Mouse (Mus musculus): ENCODE data around the gene Spout1. TPM values are rescaled to one million over a fixed set of nuclear protein-coding genes. Genes with fewer than 3 reads are reported as not detected.

The Spout1 gene
- polyA plus RNA-seq, 1 experiment from 2014 or later = 21.7 TPM

DNA sequence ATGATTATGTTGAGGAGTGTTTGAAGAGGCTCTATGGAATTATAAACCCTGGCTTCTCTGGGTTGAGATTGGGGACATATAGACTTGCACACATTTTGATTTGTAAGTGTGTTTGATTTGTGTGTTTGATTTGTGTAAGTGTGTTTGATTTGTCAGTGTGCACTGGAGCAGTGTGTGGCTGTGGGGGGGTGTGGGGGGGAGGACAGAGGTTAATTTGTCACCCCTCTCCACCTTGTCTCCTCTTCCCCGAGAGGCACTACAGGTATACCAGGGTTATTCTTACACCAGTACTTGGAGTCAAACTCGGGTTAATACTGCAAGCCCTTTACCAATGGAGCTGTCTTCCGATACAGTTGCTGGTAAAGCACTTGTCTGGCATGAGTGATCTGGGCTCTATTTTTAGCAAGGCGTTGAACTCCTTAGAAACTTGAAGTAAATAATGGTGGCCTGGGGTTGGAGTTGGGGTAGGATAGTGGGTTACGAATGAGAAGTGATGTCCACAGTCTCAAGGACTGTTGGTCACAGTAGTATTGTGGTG is 22.2 kb upstream of the Spout1 start:
- H3K27ac ChIP-seq (ENCODE audit: low read length) = peak overlapping the region; percentile 51; the same call in 1 of the 2 replicates
- DNase-seq (ENCODE audit: low spot score) = no peak
- no peak for TF ChIP-seq EP300 (IDR thresholded peaks at IDR 0.05)
- no peak for TF ChIP-seq CTCF (IDR thresholded peaks at IDR 0.05)

GRCm38 (mm10) chr2:30199984-30200383 is 21.7 kb upstream of the Spout1 start:
- Histone ChIP-seq H3K4me2 (replicated peaks; ENCODE audit: low read depth, low read length) (no peak overlapping the region), H3K27me3 (replicated peaks; ENCODE audit: insufficient read depth, low read length) (no peaks in the 10 kb centered on the region), H3K36me3 (ENCODE audit: insufficient read depth, low read length) (no peaks in the 10 kb centered on the region), H3K9ac (replicated peaks; ENCODE audit: low read depth) (no peak overlapping the region), H3K9me3 (ENCODE audit: low read length) (no peaks in the 10 kb centered on the region), H3K4me3 (ENCODE audit: low read depth, low read length) (no peak overlapping the region), H3K27ac (ENCODE audit: low read length) (peak overlapping the region; percentile 66), H3K4me1 (ENCODE audit: insufficient read depth, low read depth, low read length) (no peaks in the 10 kb centered on the region)
- ATAC-seq (peak; percentile 66), DNase-seq (ENCODE audit: low spot score) (peak; percentile 72)
- TF ChIP-seq CTCF (IDR thresholded peaks at IDR 0.05) (no peak), EP300 (IDR thresholded peaks at IDR 0.05) (peak; percentile 64)
- 29% methylated on average over 1 of the region's 1 CpGs for WGBS

More for the DNA sequence above, 22.2 kb upstream of the Spout1 start:
- Histone ChIP-seq H3K36me3 (ENCODE audit: insufficient read depth, low read length) (no peaks in the 10 kb centered on the region), H3K4me2 (replicated peaks; ENCODE audit: low read depth, low read length) (no peak overlapping the region), H3K9me3 (ENCODE audit: low read length) (no peaks in the 10 kb centered on the region), H3K4me1 (ENCODE audit: insufficient read depth, low read depth, low read length) (no peaks in the 10 kb centered on the region), H3K27me3 (replicated peaks; ENCODE audit: insufficient read depth, low read length) (no peaks in the 10 kb centered on the region), H3K9ac (replicated peaks; ENCODE audit: low read depth) (no peak overlapping the region), H3K4me3 (ENCODE audit: low read depth, low read length) (no peak overlapping the region)
- 39% methylated on average over 5 of the region's 5 CpGs for WGBS
- ATAC-seq = peak; percentile 6; the same call in 1 of the 2 replicates

GRCm38 (mm10) chr2:30198021-30198420 is 19.8 kb upstream of the Spout1 start:
- Histone ChIP-seq H3K27ac (ENCODE audit: low read length) (no peak overlapping the region), H3K9ac (replicated peaks; ENCODE audit: low read depth) (no peak overlapping the region)
- no peak for ATAC-seq

GRCm38 (mm10) chr2:30194656-30195055 is 16.4 kb upstream of the Spout1 start:
- no peaks in the 10 kb centered on the region for H3K9me3 ChIP-seq (ENCODE audit: low read length)
- no peaks in the 10 kb centered on the region for H3K4me1 ChIP-seq (ENCODE audit: insufficient read depth, low read depth, low read length)
- no peak for TF ChIP-seq CTCF (IDR thresholded peaks at IDR 0.05)
- no peak for TF ChIP-seq EP300 (IDR thresholded peaks at IDR 0.05)
- 77% methylated on average over 3 of the region's 3 CpGs for WGBS
- no peak overlapping the region for H3K27ac ChIP-seq (ENCODE audit: low read length)
- no peak overlapping the region for H3K4me3 ChIP-seq (ENCODE audit: low read depth, low read length)
- no peaks in the 10 kb centered on the region for H3K27me3 ChIP-seq (replicated peaks; ENCODE audit: insufficient read depth, low read length)
- no peak for ATAC-seq
- H3K4me2 ChIP-seq (replicated peaks; ENCODE audit: low read depth, low read length) = no peak overlapping the region
- H3K9ac ChIP-seq (replicated peaks; ENCODE audit: low read depth) = no peak overlapping the region
- DNase-seq (ENCODE audit: low spot score) = no peak
- no peaks in the 10 kb centered on the region for H3K36me3 ChIP-seq (ENCODE audit: insufficient read depth, low read length)

More at GRCm38 (mm10) chr2:30198021-30198420, 19.8 kb upstream of the Spout1 start:
- H3K9me3 ChIP-seq (ENCODE audit: low read length) = no peaks in the 10 kb centered on the region
- H3K4me2 ChIP-seq (replicated peaks; ENCODE audit: low read depth, low read length) = no peak overlapping the region
- no peaks in the 10 kb centered on the region for H3K4me1 ChIP-seq (ENCODE audit: insufficient read depth, low read depth, low read length)
- H3K27me3 ChIP-seq (replicated peaks; ENCODE audit: insufficient read depth, low read length) = no peaks in the 10 kb centered on the region
- TF ChIP-seq EP300 (IDR thresholded peaks at IDR 0.05) (no peak), CTCF (IDR thresholded peaks at IDR 0.05) (no peak)
- H3K36me3 ChIP-seq (ENCODE audit: insufficient read depth, low read length) = no peaks in the 10 kb centered on the region
- no peak for DNase-seq (ENCODE audit: low spot score)
- 62% methylated on average over 4 of the region's 4 CpGs for WGBS
- H3K4me3 ChIP-seq (ENCODE audit: low read depth, low read length) = no peak overlapping the region

GRCm38 (mm10) chr2:30191790-30192580 is 13.7 kb upstream of the Spout1 start:
- H3K9ac ChIP-seq (replicated peaks; ENCODE audit: low read depth) = no peak overlapping the region
- H3K4me2 ChIP-seq (replicated peaks; ENCODE audit: low read depth, low read length) = no peak overlapping the region
- H3K4me3 ChIP-seq (ENCODE audit: low read depth, low read length) = no peak overlapping the region
- no peaks in the 10 kb centered on the region for H3K9me3 ChIP-seq (ENCODE audit: low read length)
- 0 out of 2 replicates have a peak, but pooled peaks cover 4% of the 10 kb centered on the region for H3K36me3 ChIP-seq (ENCODE audit: insufficient read depth, low read length)
- no peak overlapping the region for H3K27ac ChIP-seq (ENCODE audit: low read length)
- H3K27me3 ChIP-seq (replicated peaks; ENCODE audit: insufficient read depth, low read length) = no peaks in the 10 kb centered on the region
- H3K4me1 ChIP-seq (ENCODE audit: insufficient read depth, low read depth, low read length) = no peaks in the 10 kb centered on the region
- WGBS = 82% methylated on average over 12 of the region's 12 CpGs
- ATAC-seq (no peak), DNase-seq (ENCODE audit: low spot score) (no peak)
- TF ChIP-seq CTCF (IDR thresholded peaks at IDR 0.05) = no peak
- TF ChIP-seq EP300 (IDR thresholded peaks at IDR 0.05) = no peak

DNA sequence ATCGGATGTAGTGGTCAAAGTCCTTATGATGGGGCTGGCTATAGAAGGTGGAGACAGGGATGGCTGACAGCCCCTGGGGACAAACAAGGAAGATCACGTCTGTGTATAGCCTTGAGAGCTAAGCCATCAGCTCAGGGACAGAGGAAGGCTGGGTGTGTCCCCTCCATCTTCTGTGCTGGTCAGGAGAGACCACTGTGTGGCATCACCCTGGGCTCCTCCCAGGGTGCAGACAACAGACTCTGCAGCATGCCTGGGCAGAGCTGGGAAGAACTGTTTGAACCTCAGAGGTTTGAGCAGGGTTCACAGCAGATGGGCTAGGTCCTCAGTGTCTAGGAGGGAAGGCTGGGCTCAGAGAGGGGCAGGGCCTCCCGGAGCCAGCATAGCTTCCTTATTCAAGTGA is 7.4 kb upstream of the Spout1 start:
- no peak for ATAC-seq
- TF ChIP-seq EP300 (IDR thresholded peaks at IDR 0.05) (no peak), CTCF (IDR thresholded peaks at IDR 0.05) (no peak)
- H3K27ac ChIP-seq (ENCODE audit: low read length) = no peak overlapping the region
- no peaks in the 10 kb centered on the region for H3K4me1 ChIP-seq (ENCODE audit: insufficient read depth, low read depth, low read length)
- no peak for DNase-seq (ENCODE audit: low spot score)
- H3K9ac ChIP-seq (replicated peaks; ENCODE audit: low read depth) = no peak overlapping the region
- H3K4me3 ChIP-seq (ENCODE audit: low read depth, low read length) = no peak overlapping the region
- H3K27me3 ChIP-seq (replicated peaks; ENCODE audit: insufficient read depth, low read length) = no peaks in the 10 kb centered on the region
- 80% methylated on average over 3 of the region's 3 CpGs for WGBS
- no peaks in the 10 kb centered on the region for H3K9me3 ChIP-seq (ENCODE audit: low read length)
- H3K4me2 ChIP-seq (replicated peaks; ENCODE audit: low read depth, low read length) = no peak overlapping the region
- 0 out of 2 replicates have a peak, but pooled peaks cover 4% of the 10 kb centered on the region for H3K36me3 ChIP-seq (ENCODE audit: insufficient read depth, low read length)

All from lung, postnatal 0 days (tissue).